Mouse (Mus musculus): ENCODE results near the gene Idh2. TPM values are rescaled to one million over a fixed set of nuclear protein-coding genes. Genes with fewer than 3 reads are reported as not detected.

Gene Idh2
- polyA plus RNA-seq, 1 experiment from 2014 or later = 338 TPM

DNA sequence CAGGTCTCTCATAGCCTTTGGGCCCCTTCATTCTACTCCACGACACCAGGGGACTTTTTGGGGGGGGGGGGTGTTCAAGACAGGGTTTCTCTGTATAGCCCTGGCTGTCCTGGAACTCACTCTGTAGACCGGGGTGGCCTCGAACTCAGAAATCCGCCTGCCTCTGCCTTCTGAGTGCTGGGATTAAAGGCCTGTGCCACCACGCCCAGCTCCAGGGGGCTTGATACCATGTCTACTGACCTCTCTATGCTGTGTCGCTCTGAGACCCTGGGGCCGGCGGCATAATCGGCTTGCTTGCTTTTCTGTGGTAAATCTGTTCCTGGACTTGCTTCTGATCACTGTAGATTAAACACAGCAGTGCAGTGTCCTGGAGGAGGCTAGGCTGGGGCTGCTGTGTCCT, 44.0 kb downstream of the Idh2 start:
- H3K4me2 ChIP-seq (ENCODE audit: low read length) = no peak overlapping the region
- no peak overlapping the region for H3K27ac ChIP-seq (ENCODE audit: low read depth, low read length)
- H3K4me1 ChIP-seq (ENCODE audit: control insufficient read depth, insufficient read depth, low read length) = peaks cover 38% of the 10 kb centered on the region
- whole genome bisulfite sequencing = 94% methylated on average over 9 of the region's 9 CpGs
- H3K9ac ChIP-seq (ENCODE audit: low read length) = no peak overlapping the region
- H3K4me3 ChIP-seq (ENCODE audit: low read depth, low read length) = no peak overlapping the region
- no peaks in the 10 kb centered on the region for H3K27me3 ChIP-seq (replicated peaks; ENCODE audit: control insufficient read depth, insufficient read depth, low read length)
- ATAC-seq = no peak
- H3K36me3 ChIP-seq (ENCODE audit: control insufficient read depth, insufficient read depth, low read length) = no peaks in the 10 kb centered on the region
- no peak for DNase-seq (ENCODE audit: low spot score)
- no peaks in the 10 kb centered on the region for H3K9me3 ChIP-seq (replicated peaks; ENCODE audit: control insufficient read depth, low read length)

DNA sequence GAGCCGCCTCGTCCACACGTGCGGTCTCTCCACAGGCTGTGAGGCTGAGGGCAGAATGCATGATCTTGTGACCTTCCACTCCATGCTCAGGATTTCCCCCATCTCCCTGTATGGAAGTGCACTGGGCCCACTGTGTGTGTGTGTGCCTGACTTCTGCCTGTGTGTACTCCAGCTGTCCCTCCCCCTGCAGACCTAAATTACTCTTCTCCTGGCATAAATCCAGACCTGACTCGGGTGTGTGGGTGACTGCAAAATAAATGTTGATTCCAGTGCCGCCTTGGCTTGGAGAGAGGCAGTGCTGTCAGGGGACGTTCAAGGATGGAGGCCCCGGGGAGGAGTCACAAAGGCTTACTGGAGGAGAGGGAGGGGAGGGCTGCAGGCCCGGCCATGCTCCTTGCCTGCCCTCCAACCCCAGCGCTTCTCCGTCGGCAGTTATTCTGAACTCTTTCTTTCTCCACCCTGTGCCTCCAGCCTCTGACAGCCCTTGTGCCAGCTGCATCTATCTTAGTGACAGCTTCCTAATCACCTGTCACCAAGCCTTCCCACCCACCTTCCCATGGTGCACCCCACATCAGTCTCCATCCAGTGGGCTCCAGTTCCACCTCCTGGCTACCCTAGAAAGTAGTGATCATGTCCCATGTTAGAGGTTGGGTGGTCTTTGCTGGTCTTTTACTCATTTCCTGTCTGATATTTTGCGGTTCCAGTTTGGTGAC, 45.4 kb downstream of the Idh2 start:
- Histone ChIP-seq H3K4me1 (ENCODE audit: control insufficient read depth, insufficient read depth, low read length) (peaks cover 27% of the 10 kb centered on the region), H3K4me2 (ENCODE audit: low read length) (no peak overlapping the region), H3K27ac (ENCODE audit: low read depth, low read length) (peak overlapping the region; percentile 59), H3K27me3 (replicated peaks; ENCODE audit: control insufficient read depth, insufficient read depth, low read length) (no peaks in the 10 kb centered on the region), H3K4me3 (ENCODE audit: low read depth, low read length) (no peak overlapping the region), H3K36me3 (ENCODE audit: control insufficient read depth, insufficient read depth, low read length) (no peaks in the 10 kb centered on the region), H3K9ac (ENCODE audit: low read length) (no peak overlapping the region), H3K9me3 (replicated peaks; ENCODE audit: control insufficient read depth, low read length) (no peaks in the 10 kb centered on the region)
- DNase-seq (ENCODE audit: low spot score) (peak; percentile 75), ATAC-seq (peak; percentile 64)
- WGBS = 17% methylated on average over 13 of the region's 13 CpGs

DNA sequence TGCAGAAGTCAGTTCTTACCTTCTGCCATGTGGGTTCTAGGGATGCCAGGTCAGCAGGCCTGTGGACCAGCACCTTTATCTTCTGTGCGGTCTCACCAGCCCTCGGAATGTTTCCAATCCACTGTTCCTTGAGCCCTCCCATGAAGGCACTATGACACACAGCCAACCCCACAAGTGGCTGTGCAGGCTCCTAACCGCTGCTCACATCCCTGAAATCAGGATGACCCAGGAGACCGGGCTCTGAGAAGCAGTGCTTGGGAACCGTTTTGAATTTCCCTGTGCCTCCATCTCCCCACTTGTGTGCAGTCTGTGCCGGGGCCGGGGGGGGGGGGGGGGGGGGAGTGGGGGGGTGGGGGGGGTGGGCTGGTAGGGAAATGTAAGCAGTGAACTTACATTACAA, 46.9 kb downstream of the Idh2 start:
- H3K4me2 ChIP-seq (ENCODE audit: low read length) = no peak overlapping the region
- H3K9me3 ChIP-seq (replicated peaks; ENCODE audit: control insufficient read depth, low read length) = no peaks in the 10 kb centered on the region
- H3K27ac ChIP-seq (ENCODE audit: low read depth, low read length) = no peak overlapping the region
- no peak overlapping the region for H3K9ac ChIP-seq (ENCODE audit: low read length)
- DNase-seq (ENCODE audit: low spot score) = no peak
- H3K4me1 ChIP-seq (ENCODE audit: control insufficient read depth, insufficient read depth, low read length) = peaks cover 31% of the 10 kb centered on the region
- no peak for ATAC-seq
- H3K36me3 ChIP-seq (ENCODE audit: control insufficient read depth, insufficient read depth, low read length) = no peaks in the 10 kb centered on the region
- H3K4me3 ChIP-seq (ENCODE audit: low read depth, low read length) = no peak overlapping the region
- WGBS = 46% methylated on average over 5 of the region's 7 CpGs
- H3K27me3 ChIP-seq (replicated peaks; ENCODE audit: control insufficient read depth, insufficient read depth, low read length) = no peaks in the 10 kb centered on the region

DNA sequence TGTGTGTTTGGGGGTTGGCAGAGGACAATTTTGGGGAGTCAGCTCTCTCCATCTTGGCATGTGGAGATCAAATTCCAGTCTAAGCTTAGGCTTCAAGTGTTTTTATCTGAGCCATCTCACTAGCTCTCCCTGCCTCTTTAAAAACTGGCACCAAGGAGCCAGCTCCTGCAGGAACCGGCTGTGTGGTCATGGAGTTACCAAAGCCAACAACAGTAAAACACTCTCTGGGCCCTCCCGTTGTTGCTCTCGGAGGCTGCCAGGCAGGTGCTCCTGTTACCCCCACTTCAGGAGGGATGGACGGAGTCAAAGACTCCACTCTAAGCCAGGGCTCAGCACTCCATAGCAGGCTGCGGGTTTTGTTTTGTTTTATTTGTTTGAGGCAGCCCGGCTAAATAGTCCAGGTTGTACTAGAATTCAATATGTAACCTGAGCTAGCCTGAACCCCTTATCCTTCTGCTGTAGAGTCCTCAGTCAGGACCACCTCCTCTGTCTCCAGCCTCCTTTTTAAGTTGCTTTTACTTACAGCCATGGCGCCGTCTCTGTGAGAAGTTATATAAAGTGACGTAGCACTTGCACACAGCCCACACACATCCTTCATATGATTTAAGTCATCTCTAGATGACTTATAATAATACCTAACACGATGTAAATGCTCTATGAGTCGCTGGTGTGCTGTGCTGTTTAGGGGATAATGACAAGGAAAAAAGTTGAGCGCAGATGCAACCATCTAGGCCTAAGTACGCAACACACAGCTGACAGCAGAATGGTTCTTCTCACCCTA, 48.3 kb downstream of the Idh2 start:
- no peak overlapping the region for H3K4me3 ChIP-seq (ENCODE audit: low read depth, low read length)
- H3K27ac ChIP-seq (ENCODE audit: low read depth, low read length) = no peak overlapping the region
- no peaks in the 10 kb centered on the region for H3K27me3 ChIP-seq (replicated peaks; ENCODE audit: control insufficient read depth, insufficient read depth, low read length)
- H3K9ac ChIP-seq (ENCODE audit: low read length) = no peak overlapping the region
- H3K9me3 ChIP-seq (replicated peaks; ENCODE audit: control insufficient read depth, low read length) = no peaks in the 10 kb centered on the region
- no peaks in the 10 kb centered on the region for H3K36me3 ChIP-seq (ENCODE audit: control insufficient read depth, insufficient read depth, low read length)
- ATAC-seq = no peak
- H3K4me2 ChIP-seq (ENCODE audit: low read length) = no peak overlapping the region
- 70% methylated on average over 13 of the region's 13 CpGs for WGBS
- no peak for DNase-seq (ENCODE audit: low spot score)
- peaks cover 27% of the 10 kb centered on the region for H3K4me1 ChIP-seq (ENCODE audit: control insufficient read depth, insufficient read depth, low read length)

DNA sequence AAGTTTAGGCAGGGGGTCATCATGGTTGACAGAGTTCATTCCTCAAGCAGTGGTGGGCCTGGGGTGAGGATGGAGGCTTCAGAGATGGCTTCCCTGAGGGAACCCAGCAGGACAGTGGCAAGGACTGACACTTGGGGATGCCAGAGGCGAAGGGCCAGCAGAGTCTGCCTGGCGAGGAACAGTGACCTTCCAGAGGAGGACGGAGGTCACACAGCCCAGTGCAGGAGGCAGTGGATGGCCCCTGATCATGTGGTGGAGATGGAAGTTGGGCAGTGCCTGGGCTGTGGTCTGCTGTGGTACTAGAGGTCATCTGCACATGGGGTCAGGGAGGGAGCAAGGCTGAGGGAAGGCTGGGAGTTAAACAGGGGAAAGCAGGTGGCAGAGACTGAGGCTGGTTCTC, 49.9 kb downstream of the Idh2 start:
- DNase-seq (ENCODE audit: low spot score) (no peak), ATAC-seq (no peak)
- no peak overlapping the region for H3K4me3 ChIP-seq (ENCODE audit: low read depth, low read length)
- no peak overlapping the region for H3K4me2 ChIP-seq (ENCODE audit: low read length)
- WGBS = 91% methylated on average over 3 of the region's 3 CpGs
- H3K27me3 ChIP-seq (replicated peaks; ENCODE audit: control insufficient read depth, insufficient read depth, low read length) = no peaks in the 10 kb centered on the region
- H3K36me3 ChIP-seq (ENCODE audit: control insufficient read depth, insufficient read depth, low read length) = no peaks in the 10 kb centered on the region
- no peaks in the 10 kb centered on the region for H3K9me3 ChIP-seq (replicated peaks; ENCODE audit: control insufficient read depth, low read length)
- H3K9ac ChIP-seq (ENCODE audit: low read length) = no peak overlapping the region
- H3K27ac ChIP-seq (ENCODE audit: low read depth, low read length) = no peak overlapping the region
- peaks cover 24% of the 10 kb centered on the region for H3K4me1 ChIP-seq (ENCODE audit: control insufficient read depth, insufficient read depth, low read length)

DNA sequence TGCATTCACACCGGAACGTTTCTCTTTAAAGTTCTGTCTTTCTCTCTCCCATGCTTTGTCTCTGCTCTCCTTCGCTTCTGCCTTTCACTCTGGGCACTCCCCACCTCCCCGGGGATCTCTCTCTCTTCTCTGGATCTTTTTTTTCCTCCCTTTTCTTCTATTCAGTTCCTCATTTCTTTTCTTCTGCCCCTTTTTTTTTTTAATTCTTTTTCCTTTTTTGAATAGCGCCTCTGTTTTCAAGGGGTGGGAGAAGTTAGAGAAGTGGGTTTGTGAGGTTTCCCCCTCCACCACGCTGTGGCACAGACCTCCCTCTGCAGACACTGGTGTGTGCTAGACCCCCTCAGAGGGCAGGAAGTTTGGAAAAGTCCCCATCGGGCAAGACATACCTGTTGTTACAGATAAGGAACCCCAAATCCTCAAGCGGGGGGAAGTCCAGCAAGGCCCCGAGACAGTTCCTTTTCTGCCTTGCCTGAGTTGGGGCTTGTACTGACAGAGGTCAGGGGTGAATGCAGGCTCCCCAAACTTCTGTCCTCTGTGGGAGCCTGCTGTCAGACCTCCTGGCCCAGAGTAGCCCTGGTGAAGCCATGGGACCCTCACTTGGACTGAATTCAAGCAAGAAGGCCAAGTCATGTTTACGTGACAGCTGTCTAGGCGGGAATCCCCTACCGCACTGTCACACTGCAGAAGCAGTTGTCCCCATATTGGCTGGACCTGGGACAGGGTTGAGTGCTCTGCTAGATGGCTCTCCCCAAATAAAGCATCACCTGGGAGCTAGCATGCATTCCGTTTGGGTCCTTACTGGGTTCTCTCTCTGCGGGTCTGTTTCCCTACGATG, 51.1 kb downstream of the Idh2 start:
- Histone ChIP-seq H3K9me3 (replicated peaks; ENCODE audit: control insufficient read depth, low read length) (no peaks in the 10 kb centered on the region), H3K4me2 (ENCODE audit: low read length) (0 out of 2 replicates have a peak overlapping the region, but pooled peaks have one; percentile 6), H3K9ac (ENCODE audit: low read length) (peak overlapping the region; percentile 26; the same call in 1 of the 2 replicates), H3K27ac (ENCODE audit: low read depth, low read length) (no peak overlapping the region), H3K36me3 (ENCODE audit: control insufficient read depth, insufficient read depth, low read length) (no peaks in the 10 kb centered on the region), H3K27me3 (replicated peaks; ENCODE audit: control insufficient read depth, insufficient read depth, low read length) (no peaks in the 10 kb centered on the region), H3K4me3 (ENCODE audit: low read depth, low read length) (no peak overlapping the region), H3K4me1 (ENCODE audit: control insufficient read depth, insufficient read depth, low read length) (peaks cover 12% of the 10 kb centered on the region)
- DNase-seq (ENCODE audit: low spot score) (no peak), ATAC-seq (no peak)
- WGBS = 44% methylated on average over 15 of the region's 15 CpGs

DNA sequence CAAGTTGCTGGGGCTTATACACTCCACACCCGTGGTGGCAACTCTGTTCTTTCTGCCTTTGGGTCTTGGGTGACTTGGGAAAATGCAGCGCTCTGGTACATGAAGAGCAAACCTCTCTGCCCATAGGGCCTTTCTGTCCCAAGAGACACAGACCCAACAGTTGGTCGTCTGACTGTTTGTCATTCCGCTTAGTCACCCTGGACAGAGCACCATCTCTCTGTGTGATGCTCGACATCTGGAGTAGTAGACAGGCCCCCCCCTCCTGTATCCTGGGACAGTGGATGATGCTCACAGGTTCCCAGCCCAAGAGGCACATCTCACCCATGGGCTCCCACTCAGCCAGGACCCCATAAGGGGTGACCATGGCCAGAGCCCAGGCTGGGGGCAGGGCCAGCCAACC, 51.9 kb downstream of the Idh2 start:
- DNase-seq (ENCODE audit: low spot score) (no peak), ATAC-seq (peak; percentile 40; the same call in 1 of the 2 replicates)
- Histone ChIP-seq H3K27ac (ENCODE audit: low read depth, low read length) (no peak overlapping the region), H3K4me2 (ENCODE audit: low read length) (0 out of 2 replicates have a peak overlapping the region, but pooled peaks have one; percentile 6), H3K27me3 (replicated peaks; ENCODE audit: control insufficient read depth, insufficient read depth, low read length) (no peaks in the 10 kb centered on the region), H3K9ac (ENCODE audit: low read length) (peak overlapping the region; percentile 26; the same call in 1 of the 2 replicates), H3K4me3 (ENCODE audit: low read depth, low read length) (no peak overlapping the region), H3K9me3 (replicated peaks; ENCODE audit: control insufficient read depth, low read length) (no peaks in the 10 kb centered on the region), H3K36me3 (ENCODE audit: control insufficient read depth, insufficient read depth, low read length) (no peaks in the 10 kb centered on the region), H3K4me1 (ENCODE audit: control insufficient read depth, insufficient read depth, low read length) (peaks cover 15% of the 10 kb centered on the region)
- WGBS = 64% methylated on average over 5 of the region's 5 CpGs

DNA sequence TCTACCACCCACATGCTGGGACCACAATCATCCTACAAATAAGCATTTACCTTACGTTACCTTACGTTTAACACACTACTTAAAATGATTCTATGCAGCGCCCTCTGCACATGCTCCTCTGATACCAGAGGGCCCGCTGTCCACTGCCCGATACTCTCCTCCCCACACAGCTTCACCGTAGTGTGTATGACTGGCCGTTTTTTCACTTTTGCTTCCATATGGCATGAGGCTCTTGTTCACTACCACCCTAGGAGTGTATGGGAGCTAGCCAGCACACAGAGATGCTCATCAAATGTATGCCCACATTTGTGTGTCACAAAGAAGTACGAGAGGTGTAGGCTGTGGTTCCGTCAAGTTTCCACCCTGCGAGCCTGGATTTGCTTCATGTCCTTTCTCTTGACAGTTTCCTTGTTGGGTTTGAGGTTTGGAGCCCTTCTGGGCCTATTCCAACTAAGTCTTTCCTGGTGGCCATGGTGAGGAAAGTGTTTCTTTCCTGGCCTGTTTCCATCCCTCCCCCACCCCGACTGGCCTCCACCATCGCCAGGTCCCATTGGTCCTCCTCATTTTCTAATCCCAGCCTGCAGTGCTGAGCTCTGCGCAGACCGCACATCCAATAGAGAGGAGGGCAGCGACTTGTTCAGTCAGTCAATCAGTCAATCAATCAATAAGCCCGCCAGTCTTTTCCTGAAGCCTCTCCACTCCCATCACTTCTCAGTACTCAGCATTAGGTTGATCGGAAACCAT, 52.9 kb downstream of the Idh2 start:
- H3K4me2 ChIP-seq (ENCODE audit: low read length) = no peak overlapping the region
- DNase-seq (ENCODE audit: low spot score) = no peak
- no peaks in the 10 kb centered on the region for H3K9me3 ChIP-seq (replicated peaks; ENCODE audit: control insufficient read depth, low read length)
- no peak overlapping the region for H3K27ac ChIP-seq (ENCODE audit: low read depth, low read length)
- no peak overlapping the region for H3K9ac ChIP-seq (ENCODE audit: low read length)
- no peak for ATAC-seq
- 88% methylated on average over 17 of the region's 17 CpGs for WGBS
- H3K27me3 ChIP-seq (replicated peaks; ENCODE audit: control insufficient read depth, insufficient read depth, low read length) = no peaks in the 10 kb centered on the region
- H3K36me3 ChIP-seq (ENCODE audit: control insufficient read depth, insufficient read depth, low read length) = no peaks in the 10 kb centered on the region
- peaks cover 24% of the 10 kb centered on the region for H3K4me1 ChIP-seq (ENCODE audit: control insufficient read depth, insufficient read depth, low read length)
- H3K4me3 ChIP-seq (ENCODE audit: low read depth, low read length) = no peak overlapping the region

Measured in forebrain, embryonic 14.5 days (tissue).